Comparison of ENCODE assay signal across 18 mouse cellular contexts in genomic region chr12:93687196-93687595, GRCm38 (mm10).
"Had no signal": no experiment of that assay in that cellular context is flagged by ENCODE, and none has a peak within 500 bp of the region (broad histone marks: within the 10 kb centered on the region; RNA-seq: fewer than 3 reads in every experiment).

No protein-coding gene starts in this region.

- H3K4me2 ChIP-seq: lung, embryonic 15.5 days; midbrain, embryonic 12.5 days; neural tube, embryonic 13.5 days; neural tube, embryonic 15.5 days; stomach, embryonic 15.5 days had no signal

- ATAC-seq: lung, postnatal 0 days; midbrain, embryonic 16.5 days had no signal

- H3K9me3 ChIP-seq: lung, embryonic 15.5 days; midbrain, embryonic 10.5 days; midbrain, embryonic 12.5 days; neural tube, embryonic 13.5 days; neural tube, embryonic 15.5 days; stomach, embryonic 15.5 days had no signal

- H3K9ac ChIP-seq: lung, embryonic 15.5 days; midbrain, embryonic 12.5 days; neural tube, embryonic 13.5 days; neural tube, embryonic 15.5 days; stomach, embryonic 15.5 days had no signal

- DNase-seq: lung, adult 18-20 months; lung, postnatal 14 days; lung, postnatal 4 days; midbrain, embryonic 14.5 days; right cerebral cortex, postnatal 14 days; thymus, adult 2 months; thymus, postnatal 25 days; thymus, postnatal 4 days had no signal

- H3K27me3 ChIP-seq: lung, embryonic 15.5 days; midbrain, embryonic 12.5 days; neural tube, embryonic 13.5 days; neural tube, embryonic 15.5 days; stomach, embryonic 15.5 days had no signal

- H3K4me3 ChIP-seq: lung, embryonic 15.5 days; midbrain, embryonic 10.5 days; midbrain, embryonic 12.5 days; myocyte; neural tube, embryonic 13.5 days; neural tube, embryonic 15.5 days; stomach, embryonic 15.5 days had no signal

- H3K36me3 ChIP-seq: lung, embryonic 15.5 days; midbrain, embryonic 10.5 days; midbrain, embryonic 12.5 days; neural tube, embryonic 13.5 days; neural tube, embryonic 15.5 days; stomach, embryonic 15.5 days had no signal

- H3K27ac ChIP-seq: lung, embryonic 15.5 days; midbrain, embryonic 10.5 days; midbrain, embryonic 12.5 days; neural tube, embryonic 13.5 days; neural tube, embryonic 15.5 days; stomach, embryonic 15.5 days; stomach, postnatal 0 days had no signal

- H3K4me1 ChIP-seq: lung, embryonic 15.5 days; midbrain, embryonic 10.5 days; midbrain, embryonic 12.5 days; neural tube, embryonic 13.5 days; neural tube, embryonic 15.5 days; stomach, embryonic 15.5 days had no signal
